ENCODE assay signal across 10 mouse cellular contexts in genomic region chr15:100611951-100612350, GRCm38 (mm10).
"Had no signal": no experiment of that assay in that cellular context is flagged by ENCODE, and none has a peak within 500 bp of the region (broad histone marks: within the 10 kb centered on the region; RNA-seq: fewer than 3 reads in every experiment).

No protein-coding gene starts in this region.

- DNase-seq: heart, postnatal 10 days; heart, postnatal 14 days; heart, postnatal 36 days; heart, postnatal 4 days; kidney, adult 11 months; kidney, adult 18-20 months; kidney, adult 8-10 months; kidney, postnatal 14 days; layer of hippocampus, adult 9-11 months; layer of hippocampus, postnatal 36 days had no signal
